In genomic region chr1:57095361-57096247, GRCm38 (mm10) we compare ENCODE assay signal across 11 mouse cellular contexts.
DNase-seq lines count a peak whose midpoint lies in the region; ATAC-seq and TF ChIP-seq lines count a peak whose summit lies in the region.
"Had no signal": no experiment of that assay in that cellular context is flagged by ENCODE, and none has a peak within 500 bp of the region (broad histone marks: within the 10 kb centered on the region; RNA-seq: fewer than 3 reads in every experiment).

No protein-coding gene starts in this region.

- 0 out of 2 replicates have a peak overlapping the region, but pooled peaks have one; percentile 7 for H3K9ac ChIP-seq in embryonic facial prominence, embryonic 13.5 days
- no peak overlapping the region for H3K9ac ChIP-seq in limb, embryonic 14.5 days (ENCODE audit: low read depth, low read length, severe bottlenecking)
- H3K9ac ChIP-seq: hindbrain, embryonic 15.5 days had no signal

- TF ChIP-seq POLR2A in limb, embryonic 14.5 days (IDR thresholded peaks at IDR 0.05; ENCODE audit: borderline replicate concordance, extremely low read depth, insufficient read depth, insufficient read length): no peak

- DNase-seq in cerebellum, postnatal 10 days: peak; percentile 42 to 64
- peak; percentile 31 for DNase-seq in left cerebral cortex, postnatal 4 days
- DNase-seq in left cerebral cortex, adult 8-10 months (ENCODE audit: low spot score in 2 of 2): no peak
- DNase-seq in limb, embryonic 14.5 days (ENCODE audit: low spot score): peak; percentile 25
- DNase-seq in adrenal gland, postnatal 4 days (ENCODE audit: low spot score in 2 of 2): no peak
- no peak for DNase-seq in adrenal gland, postnatal 25 days
- DNase-seq: lung, adult 2 months; thymus, adult 2 months had no signal

- peaks cover 24% of the 10 kb centered on the region for H3K4me1 ChIP-seq in embryonic facial prominence, embryonic 13.5 days
- H3K4me1 ChIP-seq in limb, embryonic 14.5 days (ENCODE audit: control insufficient read depth, insufficient read depth, low read length): peaks cover 19% of the 10 kb centered on the region
- H3K4me1 ChIP-seq: hindbrain, embryonic 15.5 days had no signal

- peaks cover 17% of the 10 kb centered on the region for H3K27me3 ChIP-seq in embryonic facial prominence, embryonic 13.5 days
- no peaks in the 10 kb centered on the region for H3K27me3 ChIP-seq in limb, embryonic 14.5 days (ENCODE audit: control insufficient read depth, insufficient read depth, low read length)
- H3K27me3 ChIP-seq: hindbrain, embryonic 15.5 days had no signal

- WGBS in embryonic facial prominence, embryonic 13.5 days: 40% methylated on average over 18 of the region's 18 CpGs
- 51% methylated on average over 18 of the region's 18 CpGs for WGBS in limb, embryonic 14.5 days

- H3K4me3 ChIP-seq in embryonic facial prominence, embryonic 13.5 days: no peak overlapping the region
- no peak overlapping the region for H3K4me3 ChIP-seq in limb, embryonic 14.5 days (replicated peaks; ENCODE audit: low read length)
- H3K4me3 ChIP-seq: hindbrain, embryonic 15.5 days had no signal

- intact Hi-C loops in left cerebral cortex, postnatal 4 days (cut with DNase I): no loop called here

- no peak for ATAC-seq in cerebellum, adult (ENCODE audit: insufficient number of reproducible peaks, low FRiP score, low TSS enrichment)
- no peak for ATAC-seq in embryonic facial prominence, embryonic 13.5 days (ENCODE audit: insufficient number of reproducible peaks, insufficient read depth, low FRiP score, low TSS enrichment, low read depth)
- ATAC-seq in limb, embryonic 14.5 days (ENCODE audit: low FRiP score, low read depth): peak; percentile 37; the same call in 1 of the 2 replicates

- peak overlapping the region; percentile 28 for H3K4me2 ChIP-seq in embryonic facial prominence, embryonic 13.5 days
- no peak overlapping the region for H3K4me2 ChIP-seq in limb, embryonic 14.5 days (replicated peaks; ENCODE audit: low read depth, low read length, severe bottlenecking)
- H3K4me2 ChIP-seq: hindbrain, embryonic 15.5 days had no signal

- H3K9me3 ChIP-seq in embryonic facial prominence, embryonic 13.5 days: no peaks in the 10 kb centered on the region
- no peaks in the 10 kb centered on the region for H3K9me3 ChIP-seq in limb, embryonic 14.5 days (ENCODE audit: control insufficient read depth, low read length)
- H3K9me3 ChIP-seq: hindbrain, embryonic 15.5 days had no signal

- peak overlapping the region; percentile 82 for H3K27ac ChIP-seq in embryonic facial prominence, embryonic 13.5 days
- H3K27ac ChIP-seq in limb, embryonic 14.5 days (replicated peaks; ENCODE audit: low read depth, low read length): peak overlapping the region; percentile 44; the same call in 1 of the 2 replicates
- H3K27ac ChIP-seq: hindbrain, embryonic 15.5 days had no signal

- H3K36me3 ChIP-seq in embryonic facial prominence, embryonic 13.5 days: no peaks in the 10 kb centered on the region
- no peaks in the 10 kb centered on the region for H3K36me3 ChIP-seq in limb, embryonic 14.5 days (ENCODE audit: control insufficient read depth, insufficient read depth, low read length)
- H3K36me3 ChIP-seq: hindbrain, embryonic 15.5 days had no signal

Comparison
In these comparisons a context has a peak if more than half of its experiments do, and no peak if none do; other contexts are left out.
1. DNase-seq: peak in cerebellum, postnatal 10 days (2 of 2), left cerebral cortex, postnatal 4 days (single experiment) and limb, embryonic 14.5 days (single experiment); none in left cerebral cortex, adult 8-10 months (0 of 2), adrenal gland, postnatal 4 days (0 of 2) and adrenal gland, postnatal 25 days (single experiment).